Mouse (Mus musculus) cerebellum, adult 11-12 months (tissue): ENCODE measurements around the gene Cdk20.
A peak's percentile ranks its signal among the peaks of the same experiment; 100 is the strongest.

Experiments used
- DNase-seq: peaks from one replicate; pipeline ENCODE4 v3.0.0; 2022

Cdk20 gene

GRCm38 (mm10) chr13:64432017-64432995 lies at the start of gene Cdk20:
Cdk20 (plus strand) TSS chr13:64432314.
- peak; percentile 97 for DNase-seq

GRCm38 (mm10) chr13:64384937-64385336 lies 47.2 kb upstream of the Cdk20 start:
- no peak for DNase-seq

- no peak for DNase-seq
These were observed 46.1 kb upstream of the Cdk20 start for GRCm38 (mm10) chr13:64386048-64386447.

DNA sequence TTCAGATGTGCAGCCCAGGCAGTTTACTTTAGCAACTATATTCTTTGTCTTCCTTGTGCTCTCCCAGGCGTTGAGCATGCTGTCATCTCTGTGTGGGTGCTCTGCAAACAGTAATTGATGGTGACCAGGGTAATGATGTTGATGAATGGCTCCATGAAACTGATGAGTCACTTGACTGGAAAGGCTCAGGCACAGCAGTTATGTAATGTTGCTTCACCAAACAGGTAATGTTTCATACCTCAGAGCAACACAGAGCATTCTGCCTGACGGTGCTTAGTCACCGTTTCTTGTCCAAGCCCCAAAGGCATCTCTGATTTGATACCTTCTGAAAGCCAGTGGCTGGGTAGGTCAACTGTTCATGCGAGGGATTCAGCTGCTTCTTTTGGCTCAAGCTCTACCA lies 43.7 kb upstream of the Cdk20 start:
- DNase-seq, result no peak

- no peak for DNase-seq
These were observed 35.1 kb upstream of the Cdk20 start for GRCm38 (mm10) chr13:64396979-64397378.

- DNase-seq, result no peak
These were observed 34.0 kb upstream of the Cdk20 start for GRCm38 (mm10) chr13:64398065-64398464.

- DNase-seq, result no peak
These were observed 32.2 kb upstream of the Cdk20 start for GRCm38 (mm10) chr13:64399906-64400305.

- DNase-seq, result no peak
These were observed 31.2 kb upstream of the Cdk20 start for GRCm38 (mm10) chr13:64400801-64401361.

DNA sequence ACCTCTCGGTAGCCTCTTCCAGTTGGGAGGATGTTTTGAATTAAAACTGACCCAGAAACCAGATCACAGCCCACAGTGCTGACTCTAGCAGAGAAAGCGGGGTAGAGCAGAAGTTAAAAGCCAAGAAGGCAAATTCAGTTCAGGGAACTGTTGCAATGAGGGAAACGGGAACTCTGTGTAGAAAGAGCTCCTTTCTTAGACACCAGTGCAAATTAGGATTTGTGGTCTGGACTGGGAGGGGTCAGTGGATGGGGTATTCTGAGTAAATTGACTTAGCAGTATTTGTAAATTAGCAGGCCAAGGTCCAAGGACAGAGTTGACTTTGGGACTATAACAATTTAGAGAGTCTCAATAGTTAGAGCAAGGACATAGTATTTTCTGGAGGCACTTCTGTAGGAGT lies 30.1 kb upstream of the Cdk20 start:
- no peak for DNase-seq

DNA sequence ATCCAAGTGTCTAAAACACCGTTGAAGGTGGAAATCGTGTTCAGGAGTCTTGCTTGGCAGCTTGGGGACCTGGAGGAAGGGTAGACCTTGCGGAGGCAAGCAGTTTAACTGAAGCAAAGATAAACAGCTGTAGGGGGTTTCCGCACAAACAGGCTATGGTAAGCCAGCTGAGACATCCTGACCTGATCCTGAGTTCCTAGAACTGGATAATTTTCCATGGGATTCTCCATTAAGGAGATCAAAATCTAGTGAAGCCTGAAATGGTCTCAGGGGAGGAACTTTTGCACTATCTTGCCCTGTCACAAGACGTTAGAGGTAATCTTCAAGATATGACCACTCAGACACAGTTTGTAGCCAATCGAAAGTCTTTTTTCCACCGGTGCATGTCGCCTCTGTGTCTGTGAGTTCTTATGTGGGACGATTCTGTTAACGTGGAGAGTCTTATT lies 29.6 kb upstream of the Cdk20 start:
- no peak for DNase-seq

DNA sequence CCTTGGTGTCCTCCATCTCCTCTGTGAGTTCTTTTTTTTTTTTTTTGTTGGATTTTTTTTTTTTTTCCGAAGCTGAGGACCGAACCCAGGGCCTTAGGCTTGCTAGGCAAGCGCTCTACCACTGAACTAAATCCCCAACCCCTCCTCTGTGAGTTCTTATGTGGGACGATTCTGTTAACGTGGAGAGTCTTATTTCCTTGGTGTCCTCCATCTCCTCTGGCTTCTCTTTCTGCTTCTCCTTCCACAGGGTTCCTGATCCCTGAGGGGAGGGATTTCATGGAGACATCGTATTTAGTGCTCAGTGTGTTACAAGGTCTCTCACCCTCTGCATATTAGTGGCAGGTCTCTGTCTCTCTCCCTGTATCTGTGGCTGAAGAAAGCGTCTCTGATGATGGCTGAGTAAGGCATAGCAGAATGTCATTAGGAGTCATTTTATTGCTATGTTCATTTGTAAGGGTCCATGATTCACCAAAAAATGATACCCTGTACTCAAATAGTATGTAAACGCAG lies 29.1 kb upstream of the Cdk20 start:
- DNase-seq, result no peak

- DNase-seq, result no peak
These were observed 28.6 kb upstream of the Cdk20 start for GRCm38 (mm10) chr13:64403519-64403918.

DNA sequence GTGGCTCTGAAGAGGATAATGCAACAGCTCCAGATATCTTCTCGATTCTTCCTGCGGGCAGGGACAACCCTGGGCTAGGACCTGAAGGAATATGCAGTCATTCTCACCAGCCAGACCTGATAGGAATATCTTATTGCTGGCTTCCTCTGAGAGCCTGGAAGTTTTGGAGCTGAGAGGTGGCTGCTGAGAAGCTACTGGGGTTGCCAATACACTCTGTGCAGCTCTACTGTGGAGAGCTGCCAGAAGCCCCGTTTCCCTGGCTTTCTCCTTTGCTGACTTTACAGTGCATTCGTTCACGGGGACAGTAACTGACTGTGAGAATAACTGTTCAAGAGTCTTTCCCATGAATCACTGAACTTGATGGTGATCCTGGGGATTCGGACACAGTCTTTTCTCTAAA lies 26.6 kb upstream of the Cdk20 start:
- DNase-seq, result no peak

GRCm38 (mm10) chr13:64407992-64408391 lies 24.1 kb upstream of the Cdk20 start:
- DNase-seq, result no peak

GRCm38 (mm10) chr13:64410604-64411003 lies 21.5 kb upstream of the Cdk20 start:
- no peak for DNase-seq

DNA sequence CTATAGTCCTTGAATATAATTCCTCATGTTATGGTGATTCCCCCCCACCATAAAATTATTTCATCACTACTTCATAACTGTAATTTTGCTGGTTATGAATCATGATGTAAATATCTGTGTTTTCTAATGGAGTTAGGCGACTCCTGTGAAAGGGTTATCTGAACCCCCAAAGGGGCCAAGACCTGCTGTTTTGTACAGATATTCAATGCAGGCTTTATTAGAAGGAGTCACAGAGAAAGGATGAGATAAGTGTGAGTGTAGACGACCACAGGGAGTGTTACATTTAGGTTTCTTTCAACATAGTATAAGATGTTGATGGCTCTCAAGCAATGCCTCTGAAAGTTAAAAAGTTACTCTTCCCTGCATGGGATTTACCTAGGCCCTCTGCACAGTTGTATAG lies 20.8 kb upstream of the Cdk20 start:
- DNase-seq, result no peak

GRCm38 (mm10) chr13:64412752-64413257 lies 19.3 kb upstream of the Cdk20 start:
- no peak for DNase-seq

- no peak for DNase-seq
These were observed 16.5 kb upstream of the Cdk20 start for GRCm38 (mm10) chr13:64415659-64416058.

GRCm38 (mm10) chr13:64416955-64417601 lies 15.0 kb upstream of the Cdk20 start:
- DNase-seq, result no peak

- DNase-seq, result no peak
These were observed 11.3 kb upstream of the Cdk20 start for GRCm38 (mm10) chr13:64420847-64421246.

DNA sequence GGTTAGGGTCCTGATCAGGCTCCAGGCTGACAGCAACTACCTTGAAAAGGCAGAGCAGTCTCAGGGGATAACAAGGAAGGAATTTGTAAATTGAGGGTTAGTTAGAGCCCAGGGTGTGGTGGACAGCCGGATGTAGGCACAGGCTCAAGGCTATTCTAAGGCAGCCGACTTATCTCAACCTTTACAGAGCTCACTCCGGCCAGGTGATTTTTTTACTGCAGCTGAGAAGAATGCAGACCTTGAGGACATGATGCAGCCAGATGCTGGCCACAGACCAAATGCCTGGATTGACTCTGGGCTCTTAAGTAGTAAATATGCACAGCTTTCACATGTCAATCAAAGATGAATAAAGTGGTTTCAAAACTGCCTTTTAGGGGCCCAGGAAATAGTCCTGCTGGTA lies 10.7 kb upstream of the Cdk20 start:
- no peak for DNase-seq

DNA sequence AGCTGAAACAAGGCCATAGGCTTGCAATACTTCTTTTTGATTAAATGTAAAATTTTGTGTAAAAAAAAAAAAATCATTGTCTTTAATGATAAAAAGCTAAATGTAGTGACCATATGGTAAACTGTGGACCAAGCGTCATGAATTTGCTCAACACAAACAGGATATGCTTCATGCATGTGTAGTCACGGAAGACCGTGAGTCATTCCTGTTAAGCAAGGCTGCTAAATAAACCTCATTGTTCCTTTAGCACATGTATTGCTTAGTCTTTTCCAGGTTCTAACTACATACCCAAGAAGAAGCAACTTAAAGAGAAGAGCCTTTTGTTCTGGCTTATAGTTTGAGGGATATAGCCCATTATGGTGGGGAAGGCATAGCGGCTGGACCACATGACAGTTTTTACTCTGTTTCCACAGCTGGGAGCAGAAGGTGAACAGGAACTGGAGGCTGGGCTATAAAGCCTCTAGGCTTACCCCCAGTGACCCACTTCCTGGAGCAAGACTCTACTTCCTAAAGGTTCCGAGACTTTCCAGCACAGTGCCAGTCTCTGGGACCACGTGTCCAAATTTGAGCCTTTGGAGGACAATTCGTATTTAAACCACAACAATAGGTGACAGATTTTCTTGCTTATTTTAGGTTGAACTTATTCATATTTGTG lies 10.0 kb upstream of the Cdk20 start:
- no peak for DNase-seq

- no peak for DNase-seq
These were observed 9.5 kb upstream of the Cdk20 start for GRCm38 (mm10) chr13:64422607-64422957.
